Mouse (Mus musculus) splenic B cell, adult 2 months (primary cell): Measurements from ENCODE around the gene Calm1.
"Not testable (repeated sequence)": the region's sequence is repeated elsewhere in the genome, so short reads cannot be mapped to it uniquely, and the experiment has no call there.

ENCODE experiments used
- DNase-seq: peaks from one replicate; pipeline ENCODE4 v3.0.0-alpha.2; 2011; ENCODE audit warnings: low read depth, low spot score
- H3K27me3 ChIP-seq: 2 replicates; pipeline ENCODE4 v1.6.1; 2012; ENCODE audit warnings: mild to moderate bottlenecking, low read length, moderate library complexity, mixed read lengths; ENCODE audit not compliant: control insufficient read depth, poor library complexity, insufficient read depth, severe bottlenecking
- H3K36me3 ChIP-seq: 2 replicates; pipeline ENCODE4 v1.6.1; 2012; ENCODE audit warnings: mild to moderate bottlenecking, low read length, moderate library complexity, mixed read lengths; ENCODE audit not compliant: control insufficient read depth, poor library complexity, insufficient read depth, severe bottlenecking

Gene Calm1

DNA sequence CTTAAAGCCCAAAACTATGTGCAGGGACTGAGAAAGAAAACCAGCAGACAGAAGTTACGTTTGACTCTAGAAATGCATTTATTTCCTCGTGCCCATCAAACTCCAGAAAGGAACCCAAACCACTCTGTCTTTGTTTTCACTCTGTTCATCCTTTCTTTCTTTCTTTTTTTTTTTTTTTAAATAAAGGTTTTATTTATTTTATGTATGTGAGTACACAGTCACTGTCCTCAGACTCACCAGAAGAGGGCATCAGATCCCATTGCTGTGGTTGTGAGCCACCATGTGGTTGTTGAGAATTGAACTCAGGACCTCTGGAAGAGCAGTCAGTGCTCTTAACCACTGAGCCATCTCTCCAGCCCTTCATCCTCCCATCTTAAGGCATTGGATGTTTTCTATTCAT is 14.3 kb upstream of the Calm1 start:
- not testable (repeated sequence) for H3K36me3 ChIP-seq, H3K27me3 ChIP-seq
- peak; percentile 51 for DNase-seq

DNA sequence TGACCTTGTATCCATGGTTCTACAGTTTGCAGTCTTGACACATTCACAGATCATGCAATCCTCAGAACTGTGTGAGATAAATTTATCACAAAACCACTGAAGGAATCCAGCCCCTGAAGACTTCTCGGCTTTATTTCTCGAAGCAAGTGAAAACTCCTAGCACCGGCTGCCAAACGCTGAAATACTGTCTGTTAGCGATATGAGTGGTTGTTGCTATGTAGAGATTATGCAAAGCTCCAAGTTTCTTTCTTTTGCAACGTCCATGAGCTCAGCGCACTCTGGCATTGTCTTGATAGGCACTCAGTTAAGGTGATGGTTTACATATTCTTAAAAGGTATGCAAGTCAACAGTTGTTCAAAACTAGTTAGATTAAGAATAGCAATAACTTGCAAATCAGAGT is 13.3 kb upstream of the Calm1 start:
- H3K27me3 ChIP-seq, result no peaks in the 10 kb centered on the region
- no peaks in the 10 kb centered on the region for H3K36me3 ChIP-seq
- no peak for DNase-seq

DNA sequence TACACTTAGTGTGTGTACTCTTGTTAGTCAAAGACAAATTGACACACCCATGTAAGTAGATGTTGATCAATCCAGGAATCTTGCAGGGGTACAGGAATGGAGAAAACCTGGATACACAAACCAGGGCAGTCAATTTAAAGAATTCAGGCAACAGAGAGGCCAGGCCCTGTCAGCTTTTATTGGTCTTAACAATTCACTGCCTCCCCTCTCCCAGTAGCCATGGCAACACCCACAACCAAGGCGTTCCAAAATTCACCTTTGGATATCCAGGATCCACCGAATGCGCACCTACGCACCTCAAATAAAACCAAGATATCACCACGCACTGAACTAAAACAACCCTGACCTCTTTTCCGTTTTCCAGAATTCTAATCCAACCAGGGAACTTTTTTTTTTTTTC is 12.9 kb upstream of the Calm1 start:
- Histone ChIP-seq H3K27me3 (no peaks in the 10 kb centered on the region), H3K36me3 (no peaks in the 10 kb centered on the region)
- no peak for DNase-seq

DNA sequence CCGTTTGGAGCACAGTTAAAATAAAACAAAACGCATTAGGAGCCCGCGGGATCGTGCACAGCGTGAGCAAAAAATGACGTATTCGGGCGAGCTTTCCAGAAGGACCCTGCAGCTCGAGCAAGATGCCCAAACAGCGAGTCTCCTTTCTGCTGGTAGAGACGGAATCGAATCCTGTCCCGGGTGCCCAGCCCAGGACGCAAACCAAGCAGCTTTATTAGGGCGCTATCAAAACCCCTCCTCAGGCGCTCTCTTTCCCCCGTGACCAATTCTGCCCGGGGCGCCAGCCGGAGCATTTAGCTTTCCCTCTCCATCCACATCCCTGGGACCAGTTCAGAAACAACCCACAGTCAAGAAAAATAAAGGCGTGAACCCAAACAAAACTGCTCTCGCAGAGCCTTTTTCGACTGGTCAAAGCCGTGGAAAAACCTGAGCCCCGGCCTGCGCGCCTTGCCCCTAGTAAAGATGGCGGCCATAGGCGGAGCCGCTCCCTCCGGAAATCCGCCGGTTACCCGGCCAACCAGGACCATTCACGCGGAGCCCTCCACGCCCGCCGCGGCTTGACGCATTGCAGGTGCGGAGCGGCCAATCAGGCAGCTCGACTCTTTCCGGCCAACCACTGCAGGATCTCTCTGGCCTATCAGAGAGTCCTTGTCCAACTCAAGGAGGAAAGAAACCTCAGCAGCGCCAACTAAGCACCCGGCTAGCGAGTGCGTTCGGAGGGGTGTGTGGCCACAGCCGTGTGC is 12.1 kb upstream of the Calm1 start:
- no peaks in the 10 kb centered on the region for H3K36me3 ChIP-seq
- peak; percentile 98 for DNase-seq
- H3K27me3 ChIP-seq, result no peaks in the 10 kb centered on the region

DNA sequence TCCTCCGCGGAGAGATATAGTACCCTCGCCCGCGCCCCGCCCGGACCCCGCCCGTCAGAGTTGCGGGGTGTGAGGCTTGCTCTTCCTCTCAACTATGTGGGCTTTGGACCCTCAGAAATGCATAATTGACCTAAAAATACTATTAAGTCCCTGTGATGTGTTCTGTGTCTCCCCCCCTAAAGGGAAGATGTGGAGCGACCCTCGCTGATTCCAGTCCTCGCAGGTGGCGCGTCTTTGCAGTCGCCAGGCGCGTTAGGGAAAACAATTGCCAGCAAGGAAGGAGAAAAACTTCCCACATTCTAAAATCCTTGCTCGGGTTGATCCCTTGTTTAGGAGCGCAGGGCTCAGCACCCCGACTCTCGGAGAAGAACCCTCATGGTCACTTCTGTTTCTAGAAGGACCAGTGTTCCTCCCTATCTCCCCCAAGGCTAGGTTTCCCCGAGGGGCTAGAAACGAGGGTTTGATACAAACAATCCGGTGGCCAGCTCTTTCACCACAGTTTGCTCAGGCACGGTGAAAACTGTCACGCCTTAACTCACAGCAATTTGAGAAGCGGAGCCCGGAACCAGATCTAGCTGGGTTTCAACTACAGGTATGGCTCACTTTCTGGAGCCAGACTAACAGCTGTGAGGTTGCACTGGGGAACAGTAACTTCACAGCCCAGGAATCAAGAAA is 11.3 kb upstream of the Calm1 start:
- peak; percentile 61 for DNase-seq
- no peaks in the 10 kb centered on the region for H3K36me3 ChIP-seq

DNA sequence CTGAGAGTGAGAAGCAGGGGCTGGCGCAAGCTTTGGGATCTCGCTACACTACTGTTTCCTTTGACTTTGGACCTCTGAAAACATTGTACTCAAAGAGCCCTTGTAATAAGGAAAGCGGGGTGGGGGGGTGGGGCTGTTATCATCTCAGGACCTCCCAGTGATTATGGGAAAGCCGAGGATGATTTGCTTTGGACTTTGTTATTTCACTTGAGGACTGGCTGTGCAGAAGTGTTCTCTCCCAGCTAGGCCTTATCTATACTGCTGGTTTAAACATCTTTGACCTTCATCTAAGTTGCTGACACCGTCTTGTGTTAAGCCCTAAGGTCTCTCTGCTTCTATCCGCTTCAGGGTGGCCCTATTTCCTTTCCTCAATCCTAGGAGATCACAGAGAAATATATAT is 8.4 kb upstream of the Calm1 start:
- Histone ChIP-seq H3K36me3 (no peaks in the 10 kb centered on the region), H3K27me3 (no peaks in the 10 kb centered on the region)
- no peak for DNase-seq

More for the DNA sequence above, 11.3 kb upstream of the Calm1 start:
- no peaks in the 10 kb centered on the region for H3K27me3 ChIP-seq

DNA sequence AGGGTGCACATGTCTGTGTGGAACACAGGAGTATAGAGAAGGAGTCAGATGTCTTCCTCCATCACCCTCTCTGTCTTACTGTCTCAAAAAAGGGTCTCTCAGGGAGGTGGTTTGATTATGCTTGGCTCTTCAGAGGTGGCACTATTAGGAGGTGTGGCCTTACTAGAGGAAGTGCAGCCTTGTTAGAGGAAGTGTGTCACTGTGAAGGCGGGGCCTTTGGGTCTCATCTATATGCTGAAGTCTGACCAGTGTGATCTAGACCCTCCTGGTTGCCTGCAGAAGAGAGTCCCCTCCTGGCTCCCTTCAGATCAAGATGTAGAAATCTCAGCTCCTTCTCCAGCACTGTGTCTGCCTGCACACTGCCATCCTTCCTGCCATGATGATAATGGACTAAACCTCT is 5.1 kb upstream of the Calm1 start:
- Histone ChIP-seq H3K36me3 (no peaks in the 10 kb centered on the region), H3K27me3 (no peaks in the 10 kb centered on the region)
- no peak for DNase-seq

DNA sequence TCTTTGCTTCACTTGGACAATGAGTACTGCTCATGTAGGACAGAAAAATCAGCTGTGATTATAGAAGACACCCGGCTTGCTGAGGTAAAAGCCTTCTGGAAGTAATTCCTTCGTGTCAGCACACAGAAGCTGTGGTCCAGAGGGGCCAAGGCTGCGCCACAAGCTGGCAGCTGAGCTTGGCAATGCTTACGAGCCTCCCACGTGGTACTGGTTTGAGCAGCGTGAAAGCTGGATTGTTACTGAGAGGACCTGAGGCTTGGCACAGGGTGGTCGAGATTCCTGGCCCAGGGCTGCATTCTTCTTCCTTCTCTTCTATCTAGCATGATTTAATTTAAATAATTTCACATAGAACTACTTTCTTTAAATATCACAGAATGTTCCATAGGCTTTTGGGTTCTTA is 2.4 kb upstream of the Calm1 start:
- Histone ChIP-seq H3K27me3 (no peaks in the 10 kb centered on the region), H3K36me3 (no peaks in the 10 kb centered on the region)
- no peak for DNase-seq

DNA sequence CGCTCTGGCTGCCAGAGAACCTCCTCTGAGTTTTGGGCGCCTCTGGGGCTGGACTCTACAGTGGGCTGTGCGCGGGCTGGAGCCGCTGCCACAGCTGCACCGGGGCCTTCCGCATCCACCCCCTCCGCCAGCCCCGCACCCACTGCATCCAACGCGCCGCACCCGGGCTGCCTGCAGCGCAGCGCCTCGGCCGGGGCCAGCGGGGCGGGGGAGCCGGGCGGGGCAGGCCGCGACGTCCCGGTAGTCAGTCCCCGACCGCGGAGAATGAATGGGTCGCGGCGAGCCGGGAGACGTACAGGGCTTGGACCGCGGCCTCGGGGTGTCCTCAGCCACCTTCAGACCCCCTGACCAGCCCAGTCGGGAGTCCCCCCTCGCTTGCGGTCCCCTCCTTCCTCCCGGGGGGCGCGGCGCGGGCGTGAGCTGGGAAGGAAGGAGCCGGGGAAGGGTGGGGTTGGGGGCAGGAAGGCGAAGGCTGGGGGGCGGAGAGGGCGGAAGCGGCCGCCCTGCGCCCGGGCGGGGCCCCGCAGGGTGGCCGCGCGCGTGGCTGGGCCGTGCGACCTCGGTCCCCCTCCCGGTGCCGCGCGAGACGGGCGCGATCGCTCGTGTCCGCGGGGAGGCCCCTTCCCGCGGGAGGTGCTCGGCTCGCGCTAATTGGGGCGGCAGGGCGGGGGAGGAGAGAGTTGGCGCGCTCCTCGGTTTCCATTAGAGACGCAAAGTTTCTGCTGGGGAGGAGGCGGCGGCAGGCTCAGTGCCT is 833 bp downstream of the Calm1 start:
- Histone ChIP-seq H3K36me3 (peaks cover 7% of the 10 kb centered on the region; the same call in 1 of the 2 replicates), H3K27me3 (no peaks in the 10 kb centered on the region)
- peak; percentile 63 for DNase-seq

DNA sequence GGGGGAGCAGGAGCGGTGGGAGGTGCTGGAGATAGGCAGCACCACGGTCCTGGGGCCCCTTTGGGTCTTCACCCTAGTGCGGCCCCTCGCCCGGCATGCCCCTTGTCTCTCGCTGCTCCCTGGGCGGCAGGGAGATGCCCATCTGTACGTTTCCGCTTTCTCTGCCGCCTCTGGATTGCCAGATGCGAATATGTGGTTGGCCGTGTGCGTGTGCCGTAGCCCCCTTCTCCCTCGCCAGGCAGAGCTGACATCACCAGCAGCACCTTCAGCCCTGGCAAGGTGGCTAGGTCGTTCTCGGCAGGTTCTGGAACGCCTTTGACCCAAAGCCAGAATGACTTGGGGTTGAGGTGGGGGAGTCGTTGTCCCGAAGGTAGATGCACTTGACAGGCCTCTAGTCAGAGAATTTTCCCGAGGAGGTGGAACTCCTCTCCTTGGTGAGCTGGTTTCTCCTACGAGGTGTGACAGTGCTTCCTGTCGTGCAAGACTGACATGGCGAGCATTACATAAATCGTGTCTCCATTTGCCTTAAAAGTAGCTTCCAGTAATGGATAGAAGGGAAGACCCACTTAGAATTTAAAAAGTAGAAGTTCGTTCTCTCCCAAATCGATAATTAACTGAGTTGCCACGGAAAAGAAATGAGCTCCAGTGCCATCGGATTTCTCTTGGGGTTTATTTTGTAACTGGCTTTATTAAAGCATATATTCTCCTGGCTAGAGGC is 1.6 kb downstream of the Calm1 start:
- peaks cover 13% of the 10 kb centered on the region; the same call in 1 of the 2 replicates for H3K36me3 ChIP-seq
- no peaks in the 10 kb centered on the region for H3K27me3 ChIP-seq
- peak; percentile 59 for DNase-seq

DNA sequence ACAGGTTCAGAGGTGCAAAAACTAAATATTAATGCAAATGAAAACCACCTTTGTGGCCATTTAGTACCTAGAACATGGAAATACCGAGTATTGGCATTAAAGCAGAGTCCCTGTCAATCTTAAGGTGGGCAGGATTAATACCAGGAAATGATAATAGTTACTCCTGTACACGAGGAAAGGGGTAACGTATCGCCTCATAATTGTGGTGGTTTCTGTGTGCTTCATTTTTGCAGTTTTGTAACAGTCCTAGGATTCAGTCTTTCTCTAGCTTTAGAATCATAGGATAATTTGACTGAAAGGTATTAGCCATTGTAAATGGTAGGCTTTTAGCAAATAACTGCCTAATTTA is 2.1 kb downstream of the Calm1 start:
- no peak for DNase-seq
- Histone ChIP-seq H3K27me3 (no peaks in the 10 kb centered on the region), H3K36me3 (peaks cover 15% of the 10 kb centered on the region; the same call in 1 of the 2 replicates)

DNA sequence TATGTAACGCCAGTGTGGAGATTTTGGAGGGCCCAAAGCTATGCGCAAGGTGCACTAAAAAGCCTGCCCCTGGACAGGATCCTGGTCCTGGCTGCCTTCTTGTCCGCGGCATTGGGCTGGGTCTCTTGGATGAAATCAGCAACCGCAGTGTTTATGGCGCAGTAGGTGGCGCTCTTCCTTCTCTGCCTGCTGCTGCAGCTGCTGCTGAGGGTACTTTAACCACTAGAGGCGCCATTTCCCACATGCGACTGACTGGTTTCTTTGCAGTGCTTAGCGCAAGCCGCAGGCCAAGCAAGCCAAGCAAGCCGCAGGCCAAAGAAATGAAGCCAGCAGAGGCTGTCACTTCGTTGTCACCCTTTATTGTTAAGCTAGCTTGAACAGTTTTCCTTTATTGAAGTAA is 2.6 kb downstream of the Calm1 start:
- peaks cover 18% of the 10 kb centered on the region; the same call in 1 of the 2 replicates for H3K36me3 ChIP-seq
- no peaks in the 10 kb centered on the region for H3K27me3 ChIP-seq

DNA sequence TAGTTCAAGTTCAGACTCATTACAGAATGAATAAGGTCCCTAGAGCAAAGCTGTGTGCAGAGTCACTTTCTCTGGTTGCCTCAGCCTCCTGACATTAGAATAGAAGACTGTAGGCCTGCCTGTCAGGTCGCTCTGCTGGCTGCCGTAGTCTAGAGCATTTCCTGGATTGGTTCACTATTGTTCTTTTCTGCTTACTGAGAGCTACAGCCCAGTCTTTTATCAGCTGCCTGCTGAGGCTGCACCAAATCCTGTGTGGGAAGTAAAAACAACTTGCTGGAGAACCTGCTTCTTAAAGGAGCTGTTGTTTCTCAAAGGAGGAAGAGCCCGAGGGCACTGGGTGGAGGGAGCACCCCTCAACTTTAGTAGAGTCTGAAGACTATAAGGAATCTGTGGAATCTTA is 4.5 kb downstream of the Calm1 start:
- no peak for DNase-seq
- Histone ChIP-seq H3K36me3 (peaks cover 23% of the 10 kb centered on the region), H3K27me3 (no peaks in the 10 kb centered on the region)

More for the DNA sequence above, 2.6 kb downstream of the Calm1 start:
- peak; percentile 98 for DNase-seq

DNA sequence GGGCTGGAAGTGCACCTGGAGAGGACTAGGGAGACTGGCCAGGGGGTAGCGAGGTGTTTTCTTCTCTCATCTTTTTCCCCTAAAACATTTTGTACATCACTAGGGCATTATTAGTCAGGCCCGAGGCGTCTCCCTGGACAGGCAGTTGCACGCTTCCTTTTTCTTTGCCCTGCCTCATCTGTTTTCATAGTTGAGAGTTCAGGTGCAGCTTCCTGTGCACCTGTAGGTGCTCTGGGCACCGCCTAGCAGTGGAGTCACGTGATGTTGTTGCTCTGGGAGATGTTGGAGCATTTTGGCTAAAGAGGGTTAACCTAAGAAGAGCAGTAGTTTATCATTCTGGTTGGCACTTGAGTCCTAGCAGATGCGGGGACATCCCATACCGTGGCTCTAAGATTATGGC is 5.9 kb downstream of the Calm1 start:
- peaks cover 24% of the 10 kb centered on the region for H3K36me3 ChIP-seq
- DNase-seq, result peak; percentile 53
- no peaks in the 10 kb centered on the region for H3K27me3 ChIP-seq
